Mouse (Mus musculus) mature B cell (primary cell): ENCODE measurements around the gene Pbld1.

Experiments used
- in situ Hi-C: fragments of 300-500 bp; cut with MboI; formaldehyde crosslinking; loops from 2 replicates; pipeline ENCODE4 v1.14.3; 2019

Pbld1 gene

DNA sequence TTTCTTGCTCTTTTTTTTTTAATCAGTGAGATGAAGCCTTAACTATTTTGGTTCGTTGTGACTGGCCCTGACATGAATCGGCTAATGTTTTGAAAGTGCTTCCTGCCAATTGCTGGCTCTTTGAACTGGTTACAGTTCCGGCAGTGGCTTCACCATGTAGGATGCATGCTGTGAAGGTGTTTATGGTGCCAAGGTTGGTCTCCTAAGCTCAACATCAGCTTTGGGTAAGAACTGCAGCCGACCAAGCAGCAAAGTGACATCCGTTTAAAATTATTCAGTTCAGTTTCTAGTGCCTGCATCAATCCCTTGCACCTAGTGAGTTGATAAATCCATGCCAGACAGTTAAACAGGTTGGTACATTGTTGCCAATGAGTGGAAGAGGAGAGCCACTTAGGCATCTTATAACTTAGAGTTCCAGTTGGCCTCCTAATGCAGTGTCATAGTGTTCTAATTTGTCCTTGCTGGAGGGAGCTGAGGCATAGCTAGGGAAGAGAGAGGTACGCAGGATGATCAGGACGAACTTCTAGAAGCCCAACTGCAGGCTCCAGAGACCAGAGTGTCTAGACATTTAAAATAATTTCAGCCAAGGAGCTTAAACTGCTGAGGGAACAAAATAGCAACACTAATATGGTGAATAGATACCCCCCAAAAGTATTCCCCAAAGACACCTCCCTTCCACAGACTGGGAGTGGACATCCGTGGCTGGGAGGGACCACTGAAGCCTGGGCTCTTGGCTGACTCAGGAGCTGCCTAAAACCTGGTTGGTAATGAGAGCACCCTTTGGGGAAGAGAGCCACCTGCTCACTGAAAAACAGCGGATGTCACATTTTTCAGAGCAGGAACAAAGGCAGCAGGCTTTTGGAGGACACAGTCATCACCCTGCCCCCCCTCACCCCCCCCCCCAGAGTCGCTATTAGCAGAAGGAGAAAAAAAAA is 32.9 kb downstream of the Pbld1 start:
- in situ Hi-C loops: no loop called here

DNA sequence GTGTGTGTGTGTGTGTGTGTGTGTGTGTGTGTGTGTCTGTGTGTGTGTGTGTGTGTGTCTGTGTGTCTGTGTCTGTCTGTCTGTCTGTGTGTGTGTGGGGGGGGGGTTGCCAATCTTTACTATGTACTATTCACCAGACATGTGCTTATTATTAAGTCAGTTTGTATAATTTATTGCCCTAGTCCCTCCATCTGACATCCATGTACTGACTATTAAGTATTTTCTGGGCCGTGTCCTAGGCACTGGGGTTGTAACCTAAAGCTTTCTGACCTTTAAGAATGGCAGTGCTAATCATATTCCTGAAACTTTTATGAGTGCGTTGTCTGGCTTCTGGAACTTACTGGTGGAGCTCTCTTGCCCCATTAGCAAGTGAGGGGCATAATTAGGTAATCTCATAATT is 36.8 kb downstream of the Pbld1 start:
- in situ Hi-C loops: no loop called here

DNA sequence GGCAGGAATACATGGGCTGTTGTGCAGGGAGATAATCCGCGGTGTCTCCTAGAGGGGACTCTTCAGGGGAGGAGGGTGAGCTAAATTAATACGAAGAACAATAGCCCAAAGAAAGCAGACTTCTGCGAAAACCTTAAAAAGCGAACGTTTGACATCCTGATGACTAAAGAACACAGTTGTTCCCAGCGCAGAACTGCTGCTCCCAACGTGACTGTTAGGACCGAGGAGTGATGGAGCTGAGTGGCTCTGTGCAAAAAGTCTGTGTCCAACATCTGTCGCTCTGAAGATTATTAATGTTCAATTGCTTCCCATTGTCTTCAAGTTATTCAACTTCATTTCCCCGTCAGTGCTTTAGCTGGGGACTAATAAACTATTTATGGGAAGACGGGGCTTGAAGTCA is 38.2 kb downstream of the Pbld1 start:
- in situ Hi-C loops: no loop called here

DNA sequence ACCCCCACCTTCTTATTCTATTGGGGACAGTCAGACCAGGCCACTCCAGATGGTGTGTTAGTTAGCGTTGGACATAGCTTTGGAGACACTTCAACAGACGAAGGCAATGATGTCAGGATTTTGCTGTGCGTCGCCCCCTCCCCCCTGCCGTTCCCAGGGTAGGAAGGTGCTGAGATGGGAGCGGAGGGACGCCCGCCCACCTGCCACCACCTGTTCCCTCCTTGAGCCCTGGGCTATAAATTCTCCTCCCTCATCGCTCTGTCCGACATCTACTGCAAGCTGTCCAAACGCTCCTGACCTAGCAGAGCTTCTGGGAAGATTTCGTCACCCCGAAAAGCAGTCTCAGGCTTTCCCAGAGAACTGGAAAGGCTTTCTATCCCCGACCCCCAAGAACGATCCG is 39.6 kb downstream of the Pbld1 start, which contains the start of gene Atoh7:
TSS of gene Atoh7 (plus strand) at position 131 of the 400 bp plus-strand sequence.
- in situ Hi-C loops: no loop called here

DNA sequence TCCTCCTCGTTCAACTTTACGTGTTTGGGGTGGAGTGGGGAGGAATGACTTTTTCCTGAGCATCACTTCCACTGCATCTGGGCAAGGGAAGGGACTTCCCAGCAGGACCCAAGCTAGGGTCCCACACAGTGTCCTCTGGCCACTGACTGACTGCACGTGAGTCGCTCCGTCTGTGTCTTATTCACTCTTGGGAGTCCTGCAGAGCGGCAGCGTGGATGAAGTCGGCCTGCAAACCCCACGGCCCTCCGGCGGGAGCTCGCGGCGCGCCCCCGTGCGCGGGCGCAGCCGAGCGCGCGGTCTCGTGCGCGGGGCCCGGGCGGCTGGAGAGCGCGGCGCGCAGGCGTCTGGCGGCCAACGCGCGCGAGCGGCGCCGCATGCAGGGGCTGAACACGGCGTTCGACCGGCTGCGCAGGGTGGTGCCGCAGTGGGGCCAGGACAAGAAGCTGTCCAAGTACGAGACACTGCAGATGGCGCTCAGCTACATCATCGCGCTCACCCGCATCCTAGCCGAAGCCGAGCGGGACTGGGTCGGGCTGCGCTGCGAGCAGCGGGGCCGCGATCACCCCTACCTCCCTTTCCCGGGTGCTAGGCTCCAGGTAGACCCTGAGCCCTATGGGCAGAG is 40.1 kb downstream of the Pbld1 start:
- in situ Hi-C loops: no loop called here

DNA sequence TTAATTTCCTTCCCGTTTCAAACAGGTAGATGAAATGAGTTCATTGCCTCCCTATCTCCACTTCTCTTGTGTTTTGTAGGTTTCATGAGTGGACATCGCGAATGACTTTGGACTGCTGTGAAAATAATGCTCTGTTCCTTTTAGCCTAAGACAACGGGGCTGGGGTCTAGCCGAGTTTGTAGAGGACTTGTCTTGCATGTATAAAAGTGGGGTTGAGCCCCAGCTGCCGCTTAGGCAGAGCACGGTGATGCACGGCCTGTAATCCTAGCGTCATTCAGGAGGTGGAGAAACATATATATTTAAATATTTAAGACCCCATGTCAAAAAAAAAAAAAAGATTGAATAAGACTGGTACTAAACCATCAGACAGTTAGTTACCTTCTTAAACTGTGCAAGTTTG is 40.7 kb downstream of the Pbld1 start:
- in situ Hi-C loops: no loop called here

DNA sequence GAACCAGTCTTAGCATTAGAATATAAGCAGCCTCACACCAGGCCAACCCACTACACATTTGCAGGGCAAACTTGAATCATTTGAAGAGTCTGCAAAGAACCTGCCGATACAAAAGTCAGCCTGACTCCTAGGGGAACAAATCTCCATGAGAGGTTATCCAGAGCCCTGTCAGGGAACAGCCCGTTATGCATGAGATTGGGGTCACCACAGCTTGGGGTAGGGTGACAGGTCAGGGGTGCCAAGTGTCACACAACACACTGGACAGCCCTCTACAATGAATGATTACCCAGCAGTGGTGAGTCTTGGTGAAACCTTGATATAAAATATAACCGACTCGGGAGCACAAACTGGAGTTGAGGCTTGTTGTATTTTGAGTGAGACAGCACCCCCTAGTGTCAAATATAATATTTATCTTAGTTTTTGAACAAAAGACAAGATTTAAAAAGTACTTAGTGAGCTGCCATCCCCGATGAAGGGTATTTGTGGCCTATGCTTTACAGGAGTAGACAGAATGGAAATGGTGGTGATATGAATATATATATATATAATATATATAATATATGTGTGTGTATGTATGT is 53.2 kb downstream of the Pbld1 start:
- in situ Hi-C loops: no loop called here

DNA sequence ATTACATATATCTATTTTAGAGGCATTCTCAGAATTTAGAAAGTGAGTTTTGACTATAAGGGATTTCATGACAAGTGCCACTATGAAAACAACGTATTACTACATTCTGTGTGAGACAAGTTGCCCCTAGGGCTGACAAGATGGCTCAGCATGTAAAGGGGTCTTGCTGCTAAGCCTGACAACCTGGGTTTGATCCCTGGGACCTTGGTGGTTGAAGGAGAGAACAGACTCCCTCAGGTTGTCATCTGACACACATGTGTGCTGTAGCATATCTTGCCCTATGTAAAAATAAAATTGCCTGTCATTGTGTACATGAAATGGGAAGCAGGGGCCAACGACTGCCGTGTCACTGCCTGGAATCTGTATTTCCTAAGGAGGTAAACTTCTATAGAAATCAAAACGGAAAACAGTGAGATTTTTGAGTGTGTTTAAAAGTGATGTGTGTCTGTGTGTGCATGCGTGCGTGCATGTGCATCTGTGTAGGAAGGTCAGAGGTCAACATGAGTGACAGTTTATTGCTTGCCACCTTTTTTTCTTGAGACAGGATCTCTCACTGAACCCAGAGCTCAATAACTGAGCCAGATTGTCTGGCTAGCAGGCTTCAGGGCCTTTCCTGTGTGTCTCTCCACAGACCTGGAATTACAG is 53.9 kb downstream of the Pbld1 start:
- in situ Hi-C loops: no loop called here

DNA sequence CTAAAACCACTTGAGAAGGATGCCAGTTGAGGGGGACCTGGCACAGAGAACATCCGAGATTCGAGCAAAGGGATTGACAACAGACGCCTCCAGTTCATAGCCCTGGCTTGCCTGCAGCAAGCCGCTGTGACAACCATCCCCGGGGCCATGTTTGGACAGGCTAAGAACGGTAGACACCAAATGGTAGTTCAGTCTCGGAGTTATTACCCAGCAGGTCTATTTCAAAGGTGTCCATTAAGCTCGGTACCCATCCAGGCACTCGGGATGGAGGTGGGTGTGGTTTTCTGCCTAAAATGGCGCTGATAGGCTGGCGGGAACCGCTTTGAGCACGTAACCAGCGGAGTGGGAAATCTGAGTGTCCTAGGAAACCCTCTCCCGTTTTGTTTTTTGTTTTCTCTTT is 55.9 kb downstream of the Pbld1 start:
- in situ Hi-C loops: no loop called here

DNA sequence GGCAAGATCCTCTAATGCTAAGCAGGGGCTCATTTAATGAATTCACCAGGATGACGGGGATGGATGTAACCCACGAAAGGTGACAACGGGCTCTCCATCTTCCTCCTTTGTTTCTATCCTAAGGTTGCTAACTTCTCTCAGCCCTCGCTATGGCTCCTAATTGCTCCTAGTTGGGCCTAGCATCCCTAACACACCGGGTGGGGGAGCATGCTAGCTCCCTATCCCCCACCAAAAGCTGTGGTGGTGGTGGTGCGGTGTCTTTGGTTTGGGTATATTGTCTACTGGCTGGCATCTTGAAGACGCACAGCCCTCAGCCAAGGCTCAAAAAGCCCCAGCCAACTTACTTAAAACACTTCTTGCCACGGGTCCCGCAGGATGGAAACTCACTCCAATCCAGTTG is 56.4 kb downstream of the Pbld1 start:
- in situ Hi-C loops: no loop called here

DNA sequence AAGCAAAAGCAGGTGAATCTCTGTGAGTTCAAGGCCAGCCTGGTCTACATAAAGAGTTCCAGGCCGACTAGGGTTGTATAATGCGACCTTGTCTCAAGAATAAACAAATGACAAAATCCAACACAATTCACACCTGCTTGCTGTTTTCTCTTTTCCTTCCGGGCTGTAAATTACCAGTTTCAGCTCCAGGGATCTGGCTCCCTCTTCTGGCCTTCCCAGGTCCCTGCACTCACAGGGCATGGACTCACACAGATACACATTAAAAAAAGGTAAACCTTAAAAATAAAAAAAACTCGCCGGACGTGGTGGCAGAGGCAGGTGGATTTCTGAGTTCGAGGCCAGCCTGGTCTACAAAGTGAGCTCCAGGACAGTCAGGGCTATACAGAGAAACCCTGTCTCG is 57.6 kb downstream of the Pbld1 start:
- in situ Hi-C loops: no loop called here

DNA sequence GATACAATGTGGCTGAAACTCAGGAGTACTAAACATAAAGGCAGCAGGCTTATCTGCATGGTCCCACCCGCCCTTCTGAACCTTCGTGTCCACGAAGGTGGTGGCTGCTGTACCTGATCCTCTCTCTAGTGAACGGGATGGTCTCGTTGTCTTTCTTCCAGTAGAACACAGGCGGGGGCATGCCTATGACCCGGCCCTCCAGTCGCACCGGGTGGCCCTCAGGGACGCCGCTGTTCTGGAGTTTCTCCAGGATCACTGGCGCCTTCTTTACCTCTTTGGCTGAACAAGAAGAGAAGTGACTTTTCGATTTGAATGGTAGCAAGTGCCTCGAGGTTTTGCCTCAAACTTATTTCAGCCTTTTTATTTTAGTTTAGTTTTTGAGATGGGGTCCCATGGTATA is 60.0 kb downstream of the Pbld1 start:
- in situ Hi-C loops: no loop called here

DNA sequence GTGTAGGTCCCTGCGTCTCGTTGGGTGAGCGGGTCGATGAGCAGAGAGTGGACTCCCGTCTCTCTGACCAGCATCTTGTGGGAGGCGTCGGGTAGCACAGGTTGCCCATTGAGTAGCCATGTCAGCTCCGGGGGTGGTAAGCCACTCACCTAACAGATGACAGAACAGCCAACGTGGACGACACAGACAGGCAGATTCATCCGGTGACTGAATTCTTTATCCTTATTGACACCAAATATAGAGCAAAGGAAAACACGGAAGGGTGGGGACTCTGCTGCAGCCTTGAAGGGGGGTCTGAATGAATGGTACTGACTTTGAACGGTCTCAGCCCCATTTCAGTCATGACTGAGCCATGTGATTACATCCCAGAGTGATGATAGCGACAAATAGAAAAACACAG is 62.0 kb downstream of the Pbld1 start:
- in situ Hi-C loops: no loop called here

DNA sequence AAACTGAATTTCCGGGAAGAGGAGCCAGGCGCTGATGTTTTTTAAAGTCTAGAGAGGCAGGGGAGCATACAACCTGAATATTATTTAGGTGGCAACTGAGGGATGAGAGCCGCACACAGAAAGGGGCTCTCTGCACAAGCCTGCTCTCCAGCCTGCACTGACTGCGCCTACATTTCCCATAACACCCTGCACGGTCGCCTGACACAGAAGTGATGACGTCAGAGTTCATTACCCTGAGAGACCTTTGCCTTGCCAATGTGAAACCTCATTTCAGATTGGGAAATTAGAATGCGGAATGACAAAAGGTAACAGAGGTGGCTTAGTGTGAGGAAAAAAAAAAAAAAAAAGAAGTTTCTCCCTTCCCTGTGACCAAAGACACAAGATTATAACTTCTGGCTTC is 62.6 kb downstream of the Pbld1 start:
- in situ Hi-C loops: no loop called here

DNA sequence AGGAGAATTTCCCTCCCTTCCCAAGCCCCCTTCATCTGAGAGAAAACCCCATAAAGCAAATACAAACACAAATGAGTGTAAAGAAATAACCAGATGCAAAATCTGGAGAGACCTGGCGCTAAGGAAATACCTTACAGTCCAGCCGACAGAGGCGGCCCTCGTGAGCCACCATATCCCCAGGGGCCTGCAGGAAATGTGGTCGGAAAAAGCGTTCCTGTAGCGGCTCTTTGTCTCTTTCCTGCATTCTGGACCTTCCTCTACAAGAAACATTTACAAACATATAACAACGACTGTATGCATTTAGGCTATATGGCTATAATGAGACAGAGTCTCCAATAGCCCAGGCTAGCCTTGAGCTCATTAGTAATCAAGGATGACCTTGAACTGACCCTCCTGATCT is 63.2 kb downstream of the Pbld1 start:
- in situ Hi-C loops: no loop called here

DNA sequence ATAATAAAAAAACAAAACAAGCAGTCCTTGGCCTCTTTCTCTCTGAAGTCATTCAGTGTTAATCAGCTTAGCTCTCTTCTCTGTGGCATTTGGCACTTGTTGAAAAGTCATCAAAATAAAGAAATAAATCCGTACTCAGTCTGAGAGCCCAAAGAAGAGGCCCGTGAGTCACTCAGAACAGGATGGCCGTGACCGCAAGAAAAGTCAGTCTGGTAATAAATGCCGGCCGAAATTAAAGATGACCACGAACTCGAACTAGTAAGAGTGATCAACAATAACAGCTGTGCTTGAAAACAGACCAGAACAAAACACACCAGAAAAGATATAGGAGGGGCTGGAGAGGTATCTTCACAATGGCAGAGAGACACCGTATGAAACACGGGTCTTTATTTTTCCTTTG is 64.1 kb downstream of the Pbld1 start:
- in situ Hi-C loops: no loop called here

DNA sequence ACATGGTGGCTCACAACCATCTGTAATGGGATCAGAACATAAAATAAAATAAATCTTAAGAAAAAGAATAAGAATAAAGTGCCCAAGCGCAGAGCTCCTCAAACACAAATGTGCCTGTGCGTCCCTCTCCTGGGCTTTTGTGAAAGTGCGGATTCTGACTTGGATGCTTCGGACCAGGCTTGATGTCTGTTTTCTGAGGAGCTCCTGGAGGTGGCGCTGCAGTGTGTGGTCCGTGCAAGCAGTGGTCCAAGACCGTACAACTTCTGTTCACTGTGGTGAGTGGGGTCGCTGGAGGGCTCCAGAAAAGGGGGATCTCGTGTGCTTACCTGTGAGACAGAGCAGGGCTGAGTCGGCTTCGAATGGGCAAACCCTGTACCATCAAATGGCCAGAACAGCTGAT is 65.4 kb downstream of the Pbld1 start:
- in situ Hi-C loops: no loop called here

DNA sequence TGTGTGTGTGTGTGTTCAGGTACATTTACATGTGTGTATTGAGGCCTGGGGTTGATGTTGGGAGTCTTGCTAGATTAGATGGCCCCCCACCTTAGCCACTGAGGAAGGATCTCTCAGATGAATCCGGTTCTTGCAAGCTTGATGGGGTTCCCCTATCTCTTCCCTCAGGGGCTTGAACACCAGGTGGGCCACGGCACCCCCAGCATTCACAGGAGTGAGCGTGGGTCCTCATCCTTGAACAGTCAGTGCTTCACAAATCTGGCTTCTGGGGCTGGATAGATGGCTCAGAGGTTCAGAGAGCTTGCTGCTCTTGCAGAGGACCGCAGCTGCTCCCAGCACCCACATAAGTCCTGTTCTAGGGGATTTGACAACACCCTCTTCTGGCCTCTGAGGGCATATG is 66.2 kb downstream of the Pbld1 start:
- in situ Hi-C loops: no loop called here

DNA sequence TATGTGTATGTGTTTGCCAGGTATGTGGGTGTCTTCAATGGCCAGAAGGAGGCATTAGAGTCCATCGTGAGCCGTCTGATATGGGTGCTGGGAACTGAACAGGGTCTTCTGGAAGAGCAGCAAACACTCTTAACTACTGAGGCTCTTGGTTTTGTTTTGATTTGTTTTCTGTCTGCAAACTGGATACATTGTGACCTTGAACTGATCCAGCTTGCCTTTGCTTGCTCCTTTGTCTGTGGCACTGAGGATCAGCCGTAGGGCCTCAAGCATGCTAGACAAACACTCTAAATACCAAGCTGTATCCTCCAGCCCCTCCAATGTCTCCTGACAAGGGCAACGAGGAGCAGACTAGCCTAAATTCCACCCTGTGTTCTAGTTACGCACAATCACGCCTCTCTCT is 67.2 kb downstream of the Pbld1 start:
- in situ Hi-C loops: no loop called here
